Mouse (Mus musculus) lung, embryonic 16.5 days (tissue): ENCODE results near the gene Zfp868. TPM values are rescaled to one million over a fixed set of nuclear protein-coding genes. Genes with fewer than 3 reads are reported as not detected.
"Not testable (repeated sequence)": the region's sequence is repeated elsewhere in the genome, so short reads cannot be mapped to it uniquely, and the experiment has no call there.

Experiments
- ATAC-seq: fragments of 200-750 bp; cut with Nextera tagmentation; 2 replicates; pipeline ENCODE4 v1.8.0; 2017; ENCODE audit warnings: low read depth, mild to moderate bottlenecking, moderate library complexity
- H3K27ac ChIP-seq: fragments of 300-500 bp; sonication (generic); 2 replicates; pipeline ENCODE4 v1.5.1; 2014; ENCODE audit warnings: mild to moderate bottlenecking, control low read depth, low read length
- H3K27me3 ChIP-seq: fragments of 300-500 bp; sonication (generic); 2 replicates; pipeline ENCODE4 v1.6.1; 2014; ENCODE audit warnings: low read depth, low read length, mixed read lengths; ENCODE audit not compliant: control insufficient read depth, insufficient read depth
- H3K36me3 ChIP-seq: fragments of 300-500 bp; sonication (generic); 2 replicates; pipeline ENCODE4 v1.6.1; 2014; ENCODE audit warnings: low read length; ENCODE audit not compliant: control insufficient read depth, insufficient read depth
- H3K4me1 ChIP-seq: fragments of 300-500 bp; sonication (generic); replicated peaks from 2 replicates; pipeline ENCODE4 v1.6.1; 2014; ENCODE audit warnings: low read length, mixed read lengths; ENCODE audit not compliant: control insufficient read depth, insufficient read depth
- H3K4me2 ChIP-seq: fragments of 300-500 bp; sonication (generic); 2 replicates; pipeline ENCODE4 v1.6.1; 2014; ENCODE audit warnings: low read depth, low read length, control low read depth
- H3K4me3 ChIP-seq: fragments of 300-500 bp; sonication (generic); 2 replicates; pipeline ENCODE4 v1.5.1; 2014; ENCODE audit warnings: mild to moderate bottlenecking, low read length, control low read depth
- H3K9ac ChIP-seq: fragments of 300-500 bp; sonication (generic); 2 replicates; pipeline ENCODE4 v1.6.1; 2014; ENCODE audit warnings: low read length, control low read depth
- H3K9me3 ChIP-seq: fragments of 300-500 bp; sonication (generic); 2 replicates; pipeline ENCODE4 v1.6.1; 2016; ENCODE audit warnings: low read length; ENCODE audit not compliant: control insufficient read depth
- WGBS: fragments of 180-500 bp; shearing (Covaris S2); extraction: QIAGEN DNeasy Blood & Tissue Kit; methylation state at CpG from one replicate; pipeline ENCODE4 v1.1.7; 2014; 5-methylcytosine and 5-hydroxymethylcytosine counted together
- polyA plus RNA-seq: library from polyadenylated mRNA; unstranded; fragments of >200 nt; fragmentation: Nextera tagmentation; extraction: Ambion mirVana; gene quantifications from 2 replicates; pipeline ENCODE4 v1.2.1, GENCODE M21; 2015

Gene Zfp868
- 22.1 and 24.3 TPM in 2 replicates for polyA plus RNA-seq

DNA sequence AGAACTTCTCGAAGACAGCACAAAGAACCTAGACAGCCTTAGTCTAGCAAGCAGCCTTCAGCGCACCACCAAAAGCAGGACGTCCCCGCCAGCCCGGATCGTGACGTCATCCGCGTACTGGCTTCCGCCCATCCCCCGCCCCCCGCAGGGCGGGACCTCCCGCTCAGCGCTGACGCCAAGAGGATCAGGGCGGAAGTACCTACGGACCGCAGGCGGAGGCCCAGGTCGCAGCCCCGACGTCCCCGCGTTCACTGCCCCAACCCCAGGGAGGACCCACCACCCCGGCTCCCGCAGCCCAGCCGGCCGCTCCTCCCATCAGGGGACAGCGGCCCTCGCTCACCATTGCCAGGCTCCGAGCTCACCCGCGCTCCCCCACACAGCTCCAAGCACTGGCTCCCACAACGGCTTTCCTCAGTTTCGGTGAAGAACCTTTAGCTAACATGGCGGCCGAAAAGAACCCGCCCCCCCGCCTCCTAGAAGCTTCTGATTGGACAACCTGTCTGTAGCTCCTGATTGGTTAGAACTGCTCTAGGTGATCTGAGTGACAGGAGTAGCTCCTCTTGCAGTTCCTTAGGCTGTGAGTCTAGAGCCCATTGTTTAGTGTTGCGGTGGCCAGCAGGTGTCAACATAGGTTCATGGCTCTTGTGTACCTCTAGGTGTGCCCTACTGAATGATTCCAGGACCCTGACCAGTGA lies at the start of gene Zfp868:
Gene Zfp868, minus strand, starts transcription at position 454 of the 695 bp plus-strand sequence.
- Histone ChIP-seq H3K4me2 (peak within 1 kb of the TSS; percentile 81), H3K9ac (peak within 1 kb of the TSS; percentile 98), H3K27me3 (no peaks in the 10 kb centered on the region), H3K9me3 (no peaks in the 10 kb centered on the region), H3K4me3 (peak within 1 kb of the TSS; percentile 89), H3K27ac (peak within 1 kb of the TSS; percentile 98), H3K4me1 (peaks cover 2% of the 10 kb centered on the region; the same call in 1 of the 2 replicates), H3K36me3 (no peaks in the 10 kb centered on the region)
- peak; percentile 99 for ATAC-seq
- WGBS = under 1% methylated on average over 33 of the region's 41 CpGs

DNA sequence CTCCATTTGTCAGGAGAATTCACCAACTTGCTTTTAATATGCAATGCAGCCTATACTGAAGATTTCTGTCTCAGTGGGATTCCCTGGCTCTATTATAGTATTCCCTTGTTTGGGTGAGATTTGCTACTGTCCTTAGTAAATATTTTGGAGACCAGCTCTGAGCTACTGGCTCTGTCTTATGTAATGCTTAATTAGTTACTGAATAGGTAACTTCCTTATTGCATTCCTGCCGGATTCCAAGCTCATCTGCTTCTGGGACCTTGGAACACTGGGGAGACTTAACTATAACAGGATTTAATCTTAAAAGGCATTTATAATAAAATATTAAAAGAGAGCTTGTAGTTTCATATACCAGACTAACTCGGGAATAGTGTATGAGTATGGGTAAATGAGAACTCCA lies 39.7 kb upstream of the Zfp868 start:
- not testable (repeated sequence) for H3K4me3 ChIP-seq, H3K36me3 ChIP-seq, H3K4me1 ChIP-seq, H3K27ac ChIP-seq, ATAC-seq, H3K9ac ChIP-seq, H3K4me2 ChIP-seq, H3K9me3 ChIP-seq, H3K27me3 ChIP-seq
- 77% methylated on average over 2 of the region's 2 CpGs for WGBS

DNA sequence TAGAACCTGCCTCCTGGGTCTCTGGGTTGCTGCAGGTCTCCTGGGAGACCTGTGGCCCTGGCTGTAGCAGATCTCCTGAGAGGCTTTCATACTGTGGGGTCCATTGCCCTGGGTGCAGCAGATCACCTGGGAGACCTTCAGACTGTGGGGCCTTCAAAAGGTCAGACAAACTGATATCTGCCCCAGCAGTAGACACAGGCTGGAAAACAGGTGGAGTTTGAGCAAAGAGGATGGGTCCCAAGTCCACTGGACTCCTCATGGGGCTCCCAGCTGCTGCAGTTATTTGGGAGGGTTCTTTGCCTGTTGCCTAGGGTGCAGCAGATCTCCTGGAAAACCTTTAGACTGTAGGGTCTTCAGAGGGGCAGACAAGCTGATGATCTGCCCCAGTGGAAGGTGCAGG lies 35.9 kb upstream of the Zfp868 start:
- Histone ChIP-seq H3K9ac (no peak overlapping the region), H3K4me1 (no peaks in the 10 kb centered on the region), H3K4me3 (no peak overlapping the region), H3K27me3 (no peaks in the 10 kb centered on the region), H3K9me3 (peaks cover 4% of the 10 kb centered on the region; the same call in 1 of the 2 replicates), H3K4me2 (no peak overlapping the region), H3K27ac (no peak overlapping the region), H3K36me3 (peaks cover 9% of the 10 kb centered on the region)
- no peak for ATAC-seq

DNA sequence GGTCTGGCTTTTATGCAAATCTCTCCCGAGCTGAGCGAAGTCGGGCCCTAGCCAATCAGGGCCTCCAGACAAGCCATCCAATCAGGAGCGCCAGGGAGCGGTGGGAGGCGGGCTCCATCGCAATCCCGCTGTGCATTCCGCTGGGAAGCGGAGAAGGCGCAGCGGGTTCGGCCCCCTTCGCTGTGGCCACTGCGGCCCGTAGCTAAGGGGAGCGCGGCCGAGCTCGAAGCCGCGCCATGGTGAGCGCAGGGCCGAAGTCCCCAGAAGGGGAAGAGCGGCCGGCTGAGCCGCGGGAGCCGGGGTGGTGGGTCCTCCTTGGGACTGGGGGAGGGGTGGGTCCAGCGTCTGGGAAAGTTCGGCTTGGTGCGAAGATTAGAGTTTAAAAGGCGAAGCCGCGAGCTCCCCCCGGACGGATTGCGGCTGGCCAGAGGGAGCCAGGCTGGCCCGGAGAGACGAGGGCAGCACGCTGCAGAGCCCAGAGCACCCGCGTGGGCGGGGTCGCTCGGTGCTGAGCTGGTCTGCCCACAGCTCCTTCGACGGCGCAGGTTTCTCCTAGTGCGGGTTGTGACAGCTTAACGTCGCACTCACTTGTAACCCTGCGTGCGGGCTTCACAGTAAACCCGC lies 29.1 kb upstream of the Zfp868 start, which contains the start of gene Zfp964:
Gene Zfp964, plus strand, starts transcription at position 122 of the 624 bp plus-strand sequence.
- Histone ChIP-seq H3K36me3 (no peaks in the 10 kb centered on the region), H3K9ac (peak within 1 kb of the TSS; percentile 86), H3K4me2 (peak within 1 kb of the TSS; percentile 85), H3K4me1 (no peaks in the 10 kb centered on the region; the same call in 1 of the 2 replicates), H3K27me3 (no peaks in the 10 kb centered on the region), H3K9me3 (no peaks in the 10 kb centered on the region), H3K27ac (peak within 1 kb of the TSS; percentile 89), H3K4me3 (peak within 1 kb of the TSS; percentile 68)
- ATAC-seq = peak; percentile 100
- WGBS = under 1% methylated on average over 55 of the region's 55 CpGs

DNA sequence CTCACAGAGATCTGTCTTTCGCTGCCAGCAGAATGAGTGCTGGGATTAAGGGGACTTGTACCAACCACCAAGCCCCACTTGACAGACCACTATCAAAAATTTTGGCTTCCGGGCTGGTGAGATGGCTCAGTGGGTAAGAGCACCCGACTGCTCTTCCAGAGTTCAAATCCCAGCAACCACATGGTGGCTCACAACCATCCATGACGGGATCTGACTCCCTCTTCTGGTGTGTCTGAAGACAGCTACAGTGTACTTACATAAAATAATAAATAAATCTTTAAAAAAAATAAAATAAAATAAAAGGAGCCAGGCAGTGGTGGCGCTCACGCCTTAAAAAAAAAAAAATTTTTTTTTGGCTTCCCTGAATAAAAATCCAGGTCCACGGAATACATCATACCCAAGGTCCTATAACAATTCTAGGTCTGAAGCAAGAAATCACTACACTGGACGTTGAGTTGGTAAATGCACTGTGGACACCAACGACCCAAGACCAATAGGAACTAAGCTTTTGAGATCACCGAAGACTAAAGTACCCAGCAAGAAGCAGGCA lies 28.5 kb upstream of the Zfp868 start:
- Histone ChIP-seq H3K4me1 (no peaks in the 10 kb centered on the region; the same call in 1 of the 2 replicates), H3K9ac (peak overlapping the region; percentile 45; the same call in 1 of the 2 replicates)
- ATAC-seq = no peak

DNA sequence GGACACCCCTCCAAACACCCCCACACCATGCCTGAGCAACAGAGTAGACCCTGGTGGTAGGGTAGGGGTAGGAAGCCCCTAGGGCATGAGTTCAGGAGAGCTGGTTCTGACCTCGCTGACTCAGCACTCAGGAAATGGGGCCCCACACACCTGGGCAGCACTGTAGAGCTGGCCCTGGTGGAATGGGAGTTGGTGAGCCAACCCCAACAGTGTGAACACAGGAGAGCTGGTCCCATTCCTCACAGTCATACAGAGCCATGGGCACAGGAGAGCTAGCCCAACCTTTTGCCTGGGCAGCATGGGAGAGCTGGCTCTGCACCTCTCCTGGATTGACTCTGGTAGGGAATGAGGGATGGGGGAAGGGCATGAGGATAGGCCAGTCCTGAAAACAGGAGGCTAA lies 7.3 kb downstream of the Zfp868 start:
- ATAC-seq = no peak
- H3K27ac ChIP-seq = no peak overlapping the region
- peaks cover 7% of the 10 kb centered on the region for H3K36me3 ChIP-seq
- no peak overlapping the region for H3K4me3 ChIP-seq
- H3K9ac ChIP-seq = no peak overlapping the region
- H3K9me3 ChIP-seq = no peaks in the 10 kb centered on the region
- no peak overlapping the region for H3K4me2 ChIP-seq
- H3K27me3 ChIP-seq = no peaks in the 10 kb centered on the region
- no peaks in the 10 kb centered on the region for H3K4me1 ChIP-seq
- WGBS = 80% methylated on average over 1 of the region's 1 CpGs

More for the DNA sequence above, 28.5 kb upstream of the Zfp868 start:
- Histone ChIP-seq H3K27me3 (no peaks in the 10 kb centered on the region), H3K9me3 (no peaks in the 10 kb centered on the region), H3K27ac (no peak overlapping the region), H3K36me3 (no peaks in the 10 kb centered on the region), H3K4me2 (peak overlapping the region; percentile 85), H3K4me3 (peak overlapping the region; percentile 68)
- WGBS = 44% methylated on average over 10 of the region's 10 CpGs

DNA sequence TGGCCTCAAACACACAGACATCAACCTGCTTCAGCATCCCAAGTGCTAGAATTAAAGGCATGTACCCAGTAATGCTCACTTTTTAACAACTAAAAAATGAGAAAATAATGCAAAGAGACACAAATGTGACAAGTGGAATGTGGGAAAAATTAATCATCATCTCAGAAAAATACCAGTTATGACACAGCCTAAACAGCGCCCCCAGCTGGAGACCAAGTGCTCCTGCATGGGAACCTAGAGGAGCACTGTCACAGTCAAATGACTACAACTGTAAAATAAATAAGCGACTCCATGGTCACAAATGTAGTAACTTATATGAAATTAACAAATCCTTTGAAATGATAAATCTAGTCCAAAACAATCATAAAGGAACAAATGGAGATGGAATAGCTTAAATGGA lies 10.7 kb downstream of the Zfp868 start:
- Histone ChIP-seq H3K27me3 (no peaks in the 10 kb centered on the region), H3K4me2 (no peak overlapping the region), H3K9ac (no peak overlapping the region), H3K27ac (no peak overlapping the region), H3K4me3 (no peak overlapping the region), H3K36me3 (peaks cover 29% of the 10 kb centered on the region), H3K4me1 (no peaks in the 10 kb centered on the region), H3K9me3 (no peaks in the 10 kb centered on the region)
- WGBS = 50% methylated on average over 2 of the region's 2 CpGs
- ATAC-seq = no peak

DNA sequence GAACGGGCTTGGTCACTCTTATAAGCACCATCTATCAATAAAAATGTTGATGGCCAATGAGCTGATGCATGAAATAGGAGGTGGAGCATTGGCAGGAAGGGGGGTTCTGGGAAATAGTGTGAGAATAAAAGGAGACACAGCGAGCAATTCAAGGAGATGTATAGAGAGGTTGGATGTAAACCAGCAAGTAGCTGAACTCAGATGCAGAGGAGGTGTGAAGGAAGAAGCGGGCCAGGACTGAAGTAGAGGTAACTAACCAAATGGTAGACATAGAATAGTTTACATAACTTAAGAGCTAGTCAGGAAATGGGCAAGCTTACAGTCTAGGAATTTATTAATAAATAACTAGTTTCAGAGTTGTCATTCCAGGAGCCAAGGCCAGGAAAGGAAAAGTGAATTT lies 27.8 kb downstream of the Zfp868 start:
- ATAC-seq, H3K36me3 ChIP-seq: not testable (repeated sequence)

DNA sequence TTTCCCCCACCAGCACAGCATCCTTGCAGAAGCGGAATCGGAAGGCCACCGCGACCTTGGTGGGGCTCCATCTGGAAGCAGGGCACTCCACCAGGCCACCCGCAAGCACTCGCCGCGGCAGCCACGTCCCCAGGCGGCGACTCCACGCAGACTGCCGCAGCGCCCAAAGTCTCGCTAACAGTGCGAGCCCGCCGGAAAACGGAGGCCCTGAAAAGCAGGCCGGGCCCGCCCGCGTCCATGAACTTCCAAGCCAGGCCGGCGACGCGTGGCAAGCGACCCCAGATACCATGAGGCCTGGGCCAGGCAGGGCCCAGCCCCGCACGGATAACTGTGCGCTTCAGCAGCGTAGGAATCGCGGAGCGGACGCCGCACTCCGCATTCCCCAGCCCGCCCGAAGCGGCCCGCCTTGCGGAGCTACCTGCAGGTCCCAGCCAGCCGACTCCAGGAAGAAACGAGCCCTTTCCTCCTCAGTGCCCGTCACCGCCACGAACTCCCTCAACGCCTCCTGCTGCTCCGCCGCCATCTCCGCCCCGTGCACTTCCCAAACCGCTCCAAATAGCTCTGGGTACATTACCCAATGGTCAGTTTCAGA lies 40.6 kb downstream of the Zfp868 start:
- H3K4me3 ChIP-seq = peak overlapping the region; percentile 55
- H3K36me3 ChIP-seq = no peaks in the 10 kb centered on the region
- peak overlapping the region; percentile 91 for H3K4me2 ChIP-seq
- peak overlapping the region; percentile 75 for H3K9ac ChIP-seq
- no peaks in the 10 kb centered on the region for H3K4me1 ChIP-seq
- H3K9me3 ChIP-seq = no peaks in the 10 kb centered on the region
- H3K27me3 ChIP-seq = no peaks in the 10 kb centered on the region
- ATAC-seq = peak; percentile 59; the same call in 1 of the 2 replicates
- whole genome bisulfite sequencing = 4% methylated on average over 54 of the region's 54 CpGs
- H3K27ac ChIP-seq = no peak overlapping the region

More for the DNA sequence above, 27.8 kb downstream of the Zfp868 start:
- not testable (repeated sequence) for H3K4me3 ChIP-seq, H3K4me2 ChIP-seq, H3K4me1 ChIP-seq, H3K27me3 ChIP-seq, H3K9ac ChIP-seq, H3K9me3 ChIP-seq, H3K27ac ChIP-seq
- WGBS = 72% methylated on average over 2 of the region's 3 CpGs
